Mouse (Mus musculus) lung, embryonic 16.5 days (tissue): ENCODE measurements around the gene Tmem43. TPM values are rescaled to one million over a fixed set of nuclear protein-coding genes. Genes with fewer than 3 reads are reported as not detected.
A peak's percentile ranks its signal among the peaks of the same experiment; 100 is the strongest.

ENCODE experiments used
- ATAC-seq: fragments of 200-750 bp; cut with Nextera tagmentation; 2 replicates; pipeline ENCODE4 v1.8.0; 2017; ENCODE audit warnings: low read depth, mild to moderate bottlenecking, moderate library complexity
- H3K27ac ChIP-seq: fragments of 300-500 bp; sonication (generic); 2 replicates; pipeline ENCODE4 v1.5.1; 2014; ENCODE audit warnings: mild to moderate bottlenecking, control low read depth, low read length
- H3K27me3 ChIP-seq: fragments of 300-500 bp; sonication (generic); 2 replicates; pipeline ENCODE4 v1.6.1; 2014; ENCODE audit warnings: low read depth, low read length, mixed read lengths; ENCODE audit not compliant: control insufficient read depth, insufficient read depth
- H3K36me3 ChIP-seq: fragments of 300-500 bp; sonication (generic); 2 replicates; pipeline ENCODE4 v1.6.1; 2014; ENCODE audit warnings: low read length; ENCODE audit not compliant: control insufficient read depth, insufficient read depth
- H3K4me1 ChIP-seq: fragments of 300-500 bp; sonication (generic); replicated peaks from 2 replicates; pipeline ENCODE4 v1.6.1; 2014; ENCODE audit warnings: low read length, mixed read lengths; ENCODE audit not compliant: control insufficient read depth, insufficient read depth
- H3K4me2 ChIP-seq: fragments of 300-500 bp; sonication (generic); 2 replicates; pipeline ENCODE4 v1.6.1; 2014; ENCODE audit warnings: low read depth, low read length, control low read depth
- H3K4me3 ChIP-seq: fragments of 300-500 bp; sonication (generic); 2 replicates; pipeline ENCODE4 v1.5.1; 2014; ENCODE audit warnings: mild to moderate bottlenecking, low read length, control low read depth
- H3K9ac ChIP-seq: fragments of 300-500 bp; sonication (generic); 2 replicates; pipeline ENCODE4 v1.6.1; 2014; ENCODE audit warnings: low read length, control low read depth
- H3K9me3 ChIP-seq: fragments of 300-500 bp; sonication (generic); 2 replicates; pipeline ENCODE4 v1.6.1; 2016; ENCODE audit warnings: low read length; ENCODE audit not compliant: control insufficient read depth
- WGBS: fragments of 180-500 bp; shearing (Covaris S2); extraction: QIAGEN DNeasy Blood & Tissue Kit; methylation state at CpG from one replicate; pipeline ENCODE4 v1.1.7; 2014; 5-methylcytosine and 5-hydroxymethylcytosine counted together
- polyA plus RNA-seq: library from polyadenylated mRNA; unstranded; fragments of >200 nt; fragmentation: Nextera tagmentation; extraction: Ambion mirVana; gene quantifications from 2 replicates; pipeline ENCODE4 v1.2.1, GENCODE M21; 2015

Gene Tmem43
- polyA plus RNA-seq, 1 experiment from 2014 or later: 57.1 TPM

GRCm38 (mm10) chr6:91508041-91508440 is 34.5 kb downstream of the Tmem43 start:
- no peak overlapping the region for H3K9ac ChIP-seq
- H3K4me2 ChIP-seq: no peak overlapping the region
- H3K36me3 ChIP-seq: peaks cover 29% of the 10 kb centered on the region
- H3K9me3 ChIP-seq: no peaks in the 10 kb centered on the region
- H3K27me3 ChIP-seq: no peaks in the 10 kb centered on the region
- H3K27ac ChIP-seq: no peak overlapping the region
- no peaks in the 10 kb centered on the region for H3K4me1 ChIP-seq
- WGBS: 85% methylated on average over 3 of the region's 3 CpGs
- no peak overlapping the region for H3K4me3 ChIP-seq
- ATAC-seq: no peak

- no peak for ATAC-seq
- Histone ChIP-seq H3K36me3 (peaks cover 16% of the 10 kb centered on the region), H3K4me2 (no peak overlapping the region), H3K9ac (no peak overlapping the region), H3K4me1 (peaks cover 2% of the 10 kb centered on the region; the same call in 1 of the 2 replicates), H3K4me3 (no peak overlapping the region), H3K27ac (no peak overlapping the region), H3K27me3 (no peaks in the 10 kb centered on the region), H3K9me3 (no peaks in the 10 kb centered on the region)
- 41% methylated on average over 7 of the region's 7 CpGs for WGBS
These were observed 35.8 kb downstream of the Tmem43 start for GRCm38 (mm10) chr6:91509326-91509725.

- 76% methylated on average over 10 of the region's 10 CpGs for WGBS
- Histone ChIP-seq H3K4me1 (peaks cover 10% of the 10 kb centered on the region; the same call in 1 of the 2 replicates), H3K4me3 (no peak overlapping the region), H3K9me3 (no peaks in the 10 kb centered on the region), H3K9ac (no peak overlapping the region), H3K27ac (no peak overlapping the region), H3K27me3 (no peaks in the 10 kb centered on the region), H3K4me2 (no peak overlapping the region), H3K36me3 (peaks cover 11% of the 10 kb centered on the region)
- no peak for ATAC-seq
These were observed 36.7 kb downstream of the Tmem43 start for GRCm38 (mm10) chr6:91510211-91510610.

GRCm38 (mm10) chr6:91514135-91514534 is 40.6 kb downstream of the Tmem43 start:
- Histone ChIP-seq H3K27me3 (no peaks in the 10 kb centered on the region), H3K4me1 (peaks cover 16% of the 10 kb centered on the region), H3K36me3 (peaks cover 9% of the 10 kb centered on the region), H3K4me3 (no peak overlapping the region), H3K27ac (no peak overlapping the region), H3K4me2 (0 out of 2 replicates have a peak overlapping the region, but pooled peaks have one; percentile 81), H3K9ac (peak overlapping the region; percentile 16; the same call in 1 of the 2 replicates), H3K9me3 (no peaks in the 10 kb centered on the region)
- ATAC-seq: no peak

- no peak for ATAC-seq
- Histone ChIP-seq H3K36me3 (peaks cover 13% of the 10 kb centered on the region), H3K4me3 (peak overlapping the region; percentile 76), H3K4me2 (peak overlapping the region; percentile 81), H3K9ac (peak overlapping the region; percentile 80), H3K9me3 (no peaks in the 10 kb centered on the region), H3K27ac (peak overlapping the region; percentile 28; the same call in 1 of the 2 replicates), H3K4me1 (peaks cover 16% of the 10 kb centered on the region), H3K27me3 (no peaks in the 10 kb centered on the region)
- 21% methylated on average over 10 of the region's 10 CpGs for WGBS
These were observed 41.3 kb downstream of the Tmem43 start for GRCm38 (mm10) chr6:91514737-91515362.

GRCm38 (mm10) chr6:91515545-91516449 is 42.3 kb downstream of the Tmem43 start, which contains the start of the genes Xpc and Lsm3:
Gene Xpc (minus strand): TSS chr6:91515888.
Gene Lsm3 (plus strand): TSS chr6:91515928.
- peak within 1 kb of the TSS; percentile 93 for H3K9ac ChIP-seq
- H3K4me1 ChIP-seq: peaks cover 16% of the 10 kb centered on the region
- WGBS: under 1% methylated on average over 80 of the region's 80 CpGs
- peak within 1 kb of the TSS; percentile 81 for H3K4me2 ChIP-seq
- peak; percentile 99 for ATAC-seq
- no peaks in the 10 kb centered on the region for H3K9me3 ChIP-seq
- H3K4me3 ChIP-seq: peak within 1 kb of the TSS; percentile 76
- no peaks in the 10 kb centered on the region for H3K27me3 ChIP-seq
- peak within 1 kb of the TSS; percentile 70 for H3K27ac ChIP-seq
- peaks cover 18% of the 10 kb centered on the region for H3K36me3 ChIP-seq

- Histone ChIP-seq H3K4me3 (no peak overlapping the region), H3K27me3 (no peaks in the 10 kb centered on the region), H3K9me3 (no peaks in the 10 kb centered on the region), H3K4me1 (peaks cover 16% of the 10 kb centered on the region), H3K36me3 (peaks cover 27% of the 10 kb centered on the region), H3K9ac (no peak overlapping the region), H3K4me2 (no peak overlapping the region), H3K27ac (no peak overlapping the region)
- ATAC-seq: no peak
- WGBS: 84% methylated on average over 7 of the region's 7 CpGs
These were observed 45.0 kb downstream of the Tmem43 start for GRCm38 (mm10) chr6:91518454-91519020.

GRCm38 (mm10) chr6:91522816-91523215 is 49.3 kb downstream of the Tmem43 start:
- H3K27ac ChIP-seq: no peak overlapping the region
- no peaks in the 10 kb centered on the region for H3K9me3 ChIP-seq
- no peaks in the 10 kb centered on the region for H3K4me1 ChIP-seq
- no peak overlapping the region for H3K4me3 ChIP-seq
- H3K9ac ChIP-seq: no peak overlapping the region
- 90% methylated on average over 5 of the region's 5 CpGs for WGBS
- no peak for ATAC-seq
- H3K4me2 ChIP-seq: no peak overlapping the region
- H3K36me3 ChIP-seq: peaks cover 27% of the 10 kb centered on the region
- no peaks in the 10 kb centered on the region for H3K27me3 ChIP-seq

- ATAC-seq: no peak
- H3K36me3 ChIP-seq: peaks cover 11% of the 10 kb centered on the region; the same call in 1 of the 2 replicates
- 83% methylated on average over 4 of the region's 4 CpGs for WGBS
These were observed 52.0 kb downstream of the Tmem43 start for GRCm38 (mm10) chr6:91525544-91525943.

More at GRCm38 (mm10) chr6:91525544-91525943, 52.0 kb downstream of the Tmem43 start:
- Histone ChIP-seq H3K4me1 (no peaks in the 10 kb centered on the region), H3K9me3 (no peaks in the 10 kb centered on the region), H3K27ac (no peak overlapping the region), H3K9ac (no peak overlapping the region), H3K4me2 (no peak overlapping the region), H3K4me3 (no peak overlapping the region), H3K27me3 (no peaks in the 10 kb centered on the region)
